Mouse (Mus musculus): ENCODE data around the gene Heatr3. TPM values are rescaled to one million over a fixed set of nuclear protein-coding genes. Genes with fewer than 3 reads are reported as not detected.
"Not testable (repeated sequence)": the region's sequence is repeated elsewhere in the genome, so short reads cannot be mapped to it uniquely, and the experiment has no call there.

The Heatr3 gene
- total RNA-seq, 2 experiments from 2014 or later, result 22.4 to 25.4 TPM

- DNase-seq, result no peak
- intact Hi-C loops (cut with DNase I; ENCODE audit: low total_unique reads), result no loop called here
These were observed 39.6 kb downstream of the Heatr3 start for GRCm38 (mm10) chr8:88177291-88177690.

DNA sequence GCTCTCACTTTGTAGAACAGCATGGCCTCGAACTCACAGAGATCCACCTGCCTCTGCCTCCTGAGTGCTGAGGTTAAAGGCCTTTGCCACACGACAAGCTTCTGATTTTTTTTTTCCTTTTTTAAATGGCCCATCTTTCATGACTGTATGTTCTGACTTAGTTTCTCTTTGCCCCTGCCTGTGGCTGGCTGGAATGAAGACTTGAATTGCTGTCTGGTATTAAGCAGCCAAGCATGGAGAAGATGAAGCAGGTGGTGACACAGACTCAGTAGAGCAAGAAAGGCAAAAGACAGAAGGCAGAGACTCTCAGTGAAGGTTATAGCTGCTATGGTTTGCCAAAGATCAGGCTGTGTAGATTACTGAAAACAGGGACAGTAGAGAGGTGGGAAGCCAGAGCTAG, 45.5 kb downstream of the Heatr3 start:
- intact Hi-C loops (cut with DNase I; ENCODE audit: low total_unique reads), result no loop called here
- no peak for DNase-seq

DNA sequence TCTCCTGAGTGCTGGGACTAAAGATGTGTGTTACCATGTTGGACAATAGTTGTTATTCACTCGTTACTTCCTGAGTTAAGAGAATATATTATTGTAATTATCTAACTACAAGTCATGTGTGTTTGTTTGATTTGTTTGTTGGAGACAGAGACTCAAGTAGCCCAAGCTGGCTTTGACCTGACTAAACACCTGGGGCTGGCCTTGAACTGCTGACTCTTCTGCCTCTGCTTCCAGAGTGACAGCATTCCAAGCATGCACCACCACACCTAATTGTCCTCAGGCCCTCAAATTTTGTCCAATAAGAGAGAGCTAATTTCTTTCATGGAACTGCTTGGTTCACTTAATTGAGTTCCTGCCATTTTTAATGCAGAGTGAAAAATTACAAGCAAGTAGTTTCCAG, 47.3 kb downstream of the Heatr3 start:
- intact Hi-C loops (cut with DNase I; ENCODE audit: low total_unique reads), result no loop called here
- DNase-seq, result no peak

- no peak for DNase-seq
- intact Hi-C loops (cut with DNase I; ENCODE audit: low total_unique reads), result no loop called here
These were observed 48.1 kb downstream of the Heatr3 start for GRCm38 (mm10) chr8:88185716-88186115.

DNA sequence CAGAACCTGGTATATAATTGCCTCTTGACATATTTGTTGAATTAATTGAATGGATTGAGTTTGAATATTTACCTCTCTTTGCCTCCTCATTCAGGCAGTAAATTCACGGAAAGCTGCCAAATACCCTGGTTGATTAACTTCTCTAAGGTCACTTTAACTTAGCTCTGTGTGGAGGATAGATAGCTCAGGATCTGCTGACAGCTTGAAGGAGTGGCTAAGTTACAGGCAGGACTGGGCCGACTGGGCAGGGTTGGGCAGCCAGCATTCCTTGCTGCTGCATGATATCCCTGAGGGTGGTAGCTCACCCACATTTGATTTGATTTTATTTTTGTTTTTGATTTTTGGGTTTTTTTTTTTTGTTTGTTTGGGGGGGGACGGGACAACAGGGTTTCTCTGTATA, 59.7 kb downstream of the Heatr3 start:
- intact Hi-C loops (cut with DNase I; ENCODE audit: low total_unique reads), result no loop called here
- no peak for DNase-seq

GRCm38 (mm10) chr8:88198551-88198944, 60.9 kb downstream of the Heatr3 start:
- intact Hi-C loops (cut with DNase I; ENCODE audit: low total_unique reads), result no loop called here
- no peak for DNase-seq

DNA sequence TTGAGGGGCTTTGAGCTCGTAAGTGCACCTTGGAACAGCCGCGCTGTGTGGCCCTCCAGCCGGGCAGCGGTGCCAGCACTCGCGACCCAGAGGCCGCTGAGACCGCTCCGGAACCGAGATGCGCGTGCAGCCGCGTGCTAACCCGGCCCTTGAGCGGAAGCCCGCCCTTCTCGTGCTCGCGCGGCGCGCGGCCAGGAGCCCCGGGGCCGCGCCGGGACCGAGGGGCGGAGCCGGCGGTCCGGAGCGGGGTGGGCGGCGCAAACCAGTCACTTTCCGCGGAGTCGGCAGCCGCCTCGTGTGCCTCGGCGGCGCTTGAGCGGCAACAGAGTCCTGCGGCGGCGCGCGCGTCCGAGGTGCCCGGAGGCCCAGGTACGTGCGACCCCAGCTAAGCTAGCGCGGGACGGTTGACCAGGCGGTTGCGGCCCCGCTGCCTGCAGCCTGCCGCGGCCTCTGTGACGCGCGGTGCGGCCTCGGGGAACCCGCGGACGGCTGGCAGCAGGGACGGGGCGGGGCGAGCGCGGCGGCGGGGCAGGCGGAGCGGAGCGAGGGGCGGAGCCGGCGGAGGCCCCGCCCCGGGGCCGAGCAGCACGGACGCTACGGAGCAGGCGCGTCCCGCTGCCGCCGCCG, 61.4 kb downstream of the Heatr3 start, which contains the start of gene Tent4b:
Gene Tent4b (plus strand): TSS at position 269 of the 627 bp plus-strand sequence.
- DNase-seq, result peak; percentile 94
- intact Hi-C loops (cut with DNase I; ENCODE audit: low total_unique reads), result no loop called here

DNA sequence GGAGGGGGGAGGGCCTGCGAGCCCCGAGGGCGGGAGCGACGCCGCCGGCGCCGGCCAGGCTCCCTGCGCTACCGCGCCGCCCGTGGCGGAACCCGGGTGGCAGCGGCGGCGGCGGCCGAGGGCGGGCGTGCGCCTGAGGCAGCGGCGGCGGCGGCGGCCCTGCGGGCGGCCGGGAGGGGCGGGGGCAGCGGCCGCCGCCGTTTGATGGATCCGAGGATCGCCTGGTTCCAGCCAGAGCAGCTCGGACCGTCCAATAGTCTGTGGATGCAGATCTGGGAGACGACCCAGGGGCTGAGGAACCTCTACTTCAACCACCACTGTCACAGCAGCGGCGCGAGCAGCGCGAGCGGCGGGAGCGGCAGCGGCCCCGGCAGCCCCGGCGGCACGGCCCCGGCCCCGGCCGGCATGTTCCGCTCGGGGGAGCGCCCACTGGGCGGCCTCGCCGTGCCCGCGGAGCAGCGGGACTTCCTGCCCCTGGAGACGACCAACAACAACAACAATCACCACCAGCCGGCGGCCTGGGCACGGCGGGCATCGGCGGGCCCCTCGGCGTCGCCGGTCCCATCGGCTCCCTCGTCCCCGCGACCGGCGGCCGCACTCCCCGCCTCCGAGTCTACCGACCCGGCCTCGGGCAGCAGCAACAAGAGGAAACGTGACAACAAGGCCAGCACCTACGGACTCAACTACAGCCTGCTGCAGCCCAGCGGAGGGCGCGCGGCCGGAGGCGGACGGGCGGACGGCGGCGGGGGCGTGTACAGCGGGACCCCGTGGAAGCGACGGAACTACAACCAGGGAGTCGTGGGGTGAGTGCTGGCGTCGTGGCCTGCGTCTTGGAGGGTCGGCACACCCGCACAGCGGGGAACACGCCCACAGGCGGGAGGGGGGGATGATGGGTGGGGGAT, 62.3 kb downstream of the Heatr3 start:
- intact Hi-C loops (cut with DNase I; ENCODE audit: low total_unique reads), result no loop called here

GRCm38 (mm10) chr8:88200724-88201495, 63.3 kb downstream of the Heatr3 start:
- no peak for DNase-seq
- intact Hi-C loops (cut with DNase I; ENCODE audit: low total_unique reads), result no loop called here

More for the DNA sequence above, 62.3 kb downstream of the Heatr3 start:
- peak; percentile 30 for DNase-seq

- no peak for DNase-seq
- intact Hi-C loops (cut with DNase I; ENCODE audit: low total_unique reads), result no loop called here
These were observed 64.0 kb downstream of the Heatr3 start for GRCm38 (mm10) chr8:88201641-88202040.

DNA sequence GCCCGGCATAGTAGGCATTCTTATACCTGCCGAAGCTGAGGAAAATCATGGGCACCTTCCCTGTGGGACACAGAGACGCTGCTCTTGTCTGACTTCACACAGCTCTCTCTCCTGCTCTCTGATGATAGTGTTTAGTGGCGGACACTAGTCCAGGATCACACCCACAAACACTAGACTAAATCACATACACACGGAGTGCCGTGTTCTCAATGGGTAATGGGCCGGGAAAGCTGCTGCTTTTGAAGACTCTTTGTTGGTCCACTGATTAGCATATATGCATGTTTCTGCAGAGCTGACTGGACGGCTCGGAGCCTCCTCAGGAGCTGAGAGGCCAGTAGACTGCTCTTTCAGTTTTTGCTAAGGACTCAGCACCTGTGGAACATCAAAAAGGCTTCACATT, 68.4 kb downstream of the Heatr3 start:
- DNase-seq, result no peak
- intact Hi-C loops (cut with DNase I; ENCODE audit: low total_unique reads), result no loop called here

DNA sequence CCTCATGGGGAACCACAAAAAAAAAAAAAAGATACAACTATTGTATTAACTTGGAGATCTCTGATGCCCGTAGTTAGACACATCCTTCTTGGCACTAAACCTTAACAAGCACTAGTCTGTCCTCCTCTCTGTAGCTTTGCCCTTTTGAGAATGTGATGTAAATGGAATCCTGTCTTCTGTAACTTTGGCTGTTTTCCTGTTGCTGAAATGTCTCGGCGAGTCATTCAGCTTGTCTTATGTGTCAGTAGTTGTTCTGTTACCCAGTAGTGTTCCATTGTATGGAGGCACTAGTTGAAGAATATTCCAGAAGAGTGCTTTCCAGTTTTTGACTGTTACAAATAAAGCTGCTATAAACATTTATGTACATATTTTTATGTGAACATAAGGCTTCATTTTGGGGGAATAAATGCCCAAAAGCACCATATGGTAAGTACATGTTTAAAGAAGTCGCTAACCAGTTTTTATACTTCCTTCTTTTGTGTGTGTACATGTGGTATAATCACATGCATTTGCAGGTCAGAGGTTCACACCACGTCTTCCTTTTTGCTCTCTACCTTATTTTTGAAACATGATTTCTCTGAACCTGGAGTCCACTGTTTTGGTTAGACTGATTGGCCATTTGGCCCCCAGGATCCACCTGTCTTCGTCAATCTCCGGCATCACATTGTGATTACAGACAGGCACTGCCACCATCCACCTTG, 69.6 kb downstream of the Heatr3 start:
- intact Hi-C loops (cut with DNase I; ENCODE audit: low total_unique reads), result no loop called here
- no peak for DNase-seq

- DNase-seq; intact Hi-C loops (cut with DNase I; ENCODE audit: low total_unique reads): not testable (repeated sequence)
These were observed 72.5 kb downstream of the Heatr3 start for GRCm38 (mm10) chr8:88209930-88210827.

DNA sequence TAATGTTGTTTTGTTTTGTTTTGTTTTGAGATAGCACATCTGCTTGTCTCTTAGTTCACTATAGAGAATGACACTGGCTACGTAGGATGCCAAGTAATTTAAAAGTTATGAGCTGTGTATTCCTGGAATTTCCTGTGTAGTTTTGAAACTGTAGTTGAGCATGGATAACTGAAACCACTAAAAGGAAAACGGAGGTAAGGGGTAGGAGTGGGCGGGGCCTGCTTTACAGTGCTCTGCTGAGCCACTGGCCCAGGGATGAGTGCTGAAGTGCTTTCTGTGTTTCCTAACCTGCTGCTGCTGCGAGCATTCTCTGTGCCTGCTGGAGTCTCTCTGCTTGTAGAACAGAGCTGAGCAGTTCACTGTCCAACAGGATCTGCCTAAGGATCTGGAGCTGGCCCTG, 83.7 kb downstream of the Heatr3 start:
- no peak for DNase-seq
- intact Hi-C loops (cut with DNase I; ENCODE audit: low total_unique reads), result no loop called here

Small RNA genes within 50 kb of the gene (microRNA-seq; reads per million reads assigned to microRNA genes)
- gene Mir7071, result 0.96 to 1.5 reads per million in 2 experiments

Other genes with a start within 250 kb of the Heatr3 start
- 10 to 100 TPM; 15.7 to 15.9 TPM for gene Zfp423, start 178.3 kb upstream of the Heatr3 start, total RNA-seq (2021)
- gene Cnep1r1, start 19.1 kb upstream of the Heatr3 start, total RNA-seq (2021), result 10 to 100 TPM; 25.3 to 27.7 TPM
- 10 to 100 TPM; 10.1 to 11.2 TPM for gene Tent4b, start 61.4 kb downstream of the Heatr3 start, total RNA-seq (2021)
- gene Adcy7, start 134.5 kb downstream of the Heatr3 start, total RNA-seq (2021), result 10 to 100 TPM in 1 of 2 experiments, 1 to 10 TPM in 1; 6.8 to 13.3 TPM
- 10 to 100 TPM; 60.9 to 71.4 TPM for gene Brd7, start 224.3 kb downstream of the Heatr3 start, total RNA-seq (2021)